Mouse (Mus musculus) embryonic facial prominence, embryonic 11.5 days (tissue): Measurements from ENCODE around the gene H2-T24. TPM values are rescaled to one million over a fixed set of nuclear protein-coding genes. Genes with fewer than 3 reads are reported as not detected.
"Not testable (repeated sequence)": the region's sequence is repeated elsewhere in the genome, so short reads cannot be mapped to it uniquely, and the experiment has no call there.

Source experiments
- ATAC-seq: fragments of 200-750 bp; cut with Nextera tagmentation; replicated peaks from 2 replicates; pipeline ENCODE4 v1.8.0; 2017; ENCODE audit warnings: low read depth; ENCODE audit not compliant: insufficient number of reproducible peaks, low FRiP score, low TSS enrichment
- DNase-seq: peaks from one replicate; pipeline ENCODE4 v3.0.0-alpha.2; 2015; ENCODE audit warnings: low spot score
- H3K27ac ChIP-seq: fragments of 300-500 bp; sonication (generic); replicated peaks from 2 replicates; pipeline ENCODE4 v1.5.1; 2014; ENCODE audit warnings: mild to moderate bottlenecking, low read depth, low read length, control low read depth
- H3K27me3 ChIP-seq: fragments of 300-500 bp; sonication (generic); 2 replicates; pipeline ENCODE4 v1.6.1; 2014; ENCODE audit warnings: mild to moderate bottlenecking, low read length, moderate library complexity, mixed read lengths; ENCODE audit not compliant: control insufficient read depth, insufficient read depth
- H3K36me3 ChIP-seq: fragments of 300-500 bp; sonication (generic); replicated peaks from 2 replicates; pipeline ENCODE4 v1.6.1; 2014; ENCODE audit warnings: low read depth, mild to moderate bottlenecking, low read length, moderate library complexity, mixed read lengths; ENCODE audit not compliant: control insufficient read depth, insufficient read depth
- H3K4me1 ChIP-seq: fragments of 300-500 bp; sonication (generic); 2 replicates; pipeline ENCODE4 v1.6.1; 2014; ENCODE audit warnings: low read length, mixed read lengths; ENCODE audit not compliant: control insufficient read depth, insufficient read depth
- H3K4me2 ChIP-seq: fragments of 300-500 bp; sonication (generic); 2 replicates; pipeline ENCODE4 v1.6.1; 2014; ENCODE audit warnings: low read depth, mild to moderate bottlenecking, control low read depth, low read length, moderate library complexity
- H3K4me3 ChIP-seq: fragments of 300-500 bp; sonication (generic); 2 replicates; pipeline ENCODE4 v1.5.1; 2014; ENCODE audit warnings: low read depth, low read length, control low read depth
- H3K9ac ChIP-seq: fragments of 300-500 bp; sonication (generic); replicated peaks from 2 replicates; pipeline ENCODE4 v1.6.1; 2014; ENCODE audit warnings: mild to moderate bottlenecking, control low read depth, low read length
- H3K9me3 ChIP-seq: fragments of 300-500 bp; sonication (generic); replicated peaks from 2 replicates; pipeline ENCODE4 v1.6.1; 2016; ENCODE audit warnings: mild to moderate bottlenecking, low read length, inconsistent platforms, mixed read lengths; ENCODE audit not compliant: control insufficient read depth
- WGBS: fragments of 180-500 bp; shearing (Covaris S2); extraction: QIAGEN DNeasy Blood & Tissue Kit; methylation state at CpG from one replicate; pipeline ENCODE4 v1.1.7; 2014; 5-methylcytosine and 5-hydroxymethylcytosine counted together
- polyA plus RNA-seq: library from polyadenylated mRNA; unstranded; fragments of >200 nt; fragmentation: Nextera tagmentation; extraction: Ambion mirVana; gene quantifications from 2 replicates; pipeline ENCODE4 v1.2.1, GENCODE M21; 2014

Gene H2-T24
- polyA plus RNA-seq, 1 experiment from 2014 or later = 2.2 TPM

DNA sequence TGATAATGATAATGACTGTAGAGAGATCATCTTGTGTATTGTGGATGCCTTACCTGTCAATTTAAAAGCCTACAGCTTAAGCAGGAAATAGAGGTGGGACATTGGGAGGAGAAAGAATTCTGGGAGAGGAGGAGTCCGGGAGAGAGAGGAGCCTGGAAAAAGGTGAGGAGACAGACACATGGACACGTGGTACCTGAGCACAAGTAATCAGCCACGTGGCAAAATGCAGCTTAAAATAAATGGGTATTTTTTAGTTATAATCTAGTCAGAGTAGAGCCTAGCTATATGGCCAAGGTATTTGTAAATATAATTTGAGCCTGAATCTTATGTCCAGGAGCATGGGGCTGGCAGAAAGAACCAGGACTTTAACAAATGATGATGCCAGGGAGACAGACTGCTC is 841 bp downstream of the H2-T24 start:
- ATAC-seq (no peak), DNase-seq (no peak)
- Histone ChIP-seq H3K27ac (no peak overlapping the region), H3K36me3 (peaks cover 1% of the 10 kb centered on the region; the same call in 1 of the 2 replicates), H3K9ac (no peak overlapping the region), H3K9me3 (no peaks in the 10 kb centered on the region), H3K4me2 (no peak overlapping the region), H3K27me3 (no peaks in the 10 kb centered on the region), H3K4me1 (no peaks in the 10 kb centered on the region), H3K4me3 (no peak overlapping the region)
- WGBS = 73% methylated on average over 3 of the region's 3 CpGs

DNA sequence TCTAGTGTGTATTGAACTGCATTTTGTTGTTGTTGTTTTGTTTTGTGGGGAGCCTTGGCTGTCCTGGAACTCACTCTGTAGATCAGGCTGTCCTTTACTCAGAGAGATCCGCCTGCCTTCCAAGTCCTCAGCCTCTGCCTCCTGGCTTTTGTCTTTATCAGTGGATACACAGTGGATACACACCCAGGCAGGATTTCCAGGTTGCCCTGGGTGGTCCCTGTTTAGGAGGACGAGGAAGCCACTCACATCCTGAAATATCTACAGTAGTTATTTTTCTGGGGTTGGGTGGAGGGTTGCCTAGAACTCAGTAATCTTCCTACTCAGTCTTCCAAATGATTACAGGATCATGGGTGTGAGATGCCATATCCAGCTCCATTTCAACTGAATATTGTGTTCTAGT is 1.4 kb downstream of the H2-T24 start:
- Histone ChIP-seq H3K27me3 (no peaks in the 10 kb centered on the region), H3K4me2 (no peak overlapping the region), H3K4me3 (no peak overlapping the region), H3K9ac (no peak overlapping the region), H3K27ac (no peak overlapping the region), H3K36me3 (peaks cover 2% of the 10 kb centered on the region; the same call in 1 of the 2 replicates), H3K9me3 (no peaks in the 10 kb centered on the region), H3K4me1 (no peaks in the 10 kb centered on the region)
- WGBS = 77% methylated on average over 2 of the region's 2 CpGs
- DNase-seq = no peak
- ATAC-seq = no peak

GRCm38 (mm10) chr17:36017046-36017445 is 3.3 kb downstream of the H2-T24 start:
- no peak overlapping the region for H3K4me3 ChIP-seq
- no peaks in the 10 kb centered on the region for H3K27me3 ChIP-seq
- H3K27ac ChIP-seq = no peak overlapping the region
- ATAC-seq (no peak), DNase-seq (no peak)
- WGBS = 88% methylated on average over 5 of the region's 5 CpGs
- no peaks in the 10 kb centered on the region for H3K9me3 ChIP-seq
- H3K4me2 ChIP-seq = no peak overlapping the region
- H3K9ac ChIP-seq = no peak overlapping the region
- peaks cover 2% of the 10 kb centered on the region; the same call in 1 of the 2 replicates for H3K36me3 ChIP-seq
- no peaks in the 10 kb centered on the region for H3K4me1 ChIP-seq

DNA sequence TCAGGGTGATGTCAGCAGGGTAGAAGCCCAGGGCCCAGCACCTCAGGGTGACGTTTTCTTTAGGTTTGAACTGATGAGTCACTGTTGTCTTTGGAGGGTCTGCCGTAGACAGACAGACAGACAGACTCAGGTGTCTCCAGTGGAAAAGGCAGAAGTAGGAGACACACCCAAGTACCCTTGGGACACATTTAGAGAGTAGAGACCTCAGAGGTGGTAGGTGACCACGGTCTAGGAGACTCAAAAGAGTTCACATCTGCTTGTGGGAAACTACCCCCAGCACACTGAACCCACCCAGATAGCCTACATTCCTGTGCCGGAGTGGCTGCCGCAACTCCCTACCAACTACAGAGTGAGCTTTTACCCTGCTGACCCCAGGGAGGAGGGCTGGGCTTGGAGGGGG is 5.4 kb downstream of the H2-T24 start:
- Histone ChIP-seq H3K4me3 (no peak overlapping the region), H3K4me1 (no peaks in the 10 kb centered on the region), H3K9ac (no peak overlapping the region), H3K27ac (no peak overlapping the region), H3K27me3 (no peaks in the 10 kb centered on the region), H3K36me3 (peaks cover 2% of the 10 kb centered on the region; the same call in 1 of the 2 replicates), H3K4me2 (no peak overlapping the region), H3K9me3 (no peaks in the 10 kb centered on the region)
- 95% methylated on average over 5 of the region's 5 CpGs for WGBS
- DNase-seq = no peak
- ATAC-seq = no peak

DNA sequence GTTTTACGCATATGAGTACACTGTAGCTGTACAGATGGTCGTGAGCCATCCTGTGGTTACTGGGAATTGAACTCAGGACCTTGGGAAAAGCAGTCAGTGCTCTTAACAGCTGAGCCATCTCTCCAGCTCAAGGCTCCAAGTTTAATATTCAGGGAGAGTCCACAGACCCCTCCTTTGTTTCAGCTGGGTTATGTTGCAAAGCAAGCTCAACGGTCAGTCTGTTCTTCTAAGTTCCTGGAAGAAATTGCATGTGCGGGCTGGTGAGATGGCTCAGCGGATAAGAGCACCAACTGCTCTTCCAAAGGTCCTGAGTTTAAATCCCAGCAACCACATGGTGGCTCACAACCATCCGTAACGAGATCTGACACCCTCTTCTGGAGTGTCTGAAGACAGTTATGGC is 16.0 kb downstream of the H2-T24 start:
- not testable (repeated sequence) for H3K4me2 ChIP-seq, H3K9me3 ChIP-seq, H3K4me1 ChIP-seq, H3K4me3 ChIP-seq, ATAC-seq, H3K9ac ChIP-seq, DNase-seq, H3K36me3 ChIP-seq, H3K27me3 ChIP-seq, H3K27ac ChIP-seq
- 95% methylated on average over 7 of the region's 7 CpGs for WGBS

DNA sequence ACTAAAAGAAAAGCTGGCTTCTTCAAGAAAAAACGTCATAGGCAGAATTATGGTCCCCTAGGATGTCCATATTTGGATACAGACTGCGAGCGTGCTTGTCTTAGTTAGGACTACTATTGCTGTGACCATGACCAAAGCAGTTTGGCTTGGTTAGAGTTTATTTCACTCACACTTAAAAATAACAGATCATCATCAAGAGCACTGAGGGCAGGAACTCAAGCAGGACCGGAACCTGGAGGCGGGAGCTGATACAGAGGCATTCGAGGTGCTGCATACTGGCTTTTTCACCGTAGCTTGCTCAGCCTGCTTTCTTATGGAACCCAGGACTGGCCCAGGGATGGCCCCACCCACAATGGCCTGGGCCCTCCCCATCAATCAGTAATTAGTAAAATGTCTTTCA is 17.0 kb downstream of the H2-T24 start:
- ATAC-seq = no peak

DNA sequence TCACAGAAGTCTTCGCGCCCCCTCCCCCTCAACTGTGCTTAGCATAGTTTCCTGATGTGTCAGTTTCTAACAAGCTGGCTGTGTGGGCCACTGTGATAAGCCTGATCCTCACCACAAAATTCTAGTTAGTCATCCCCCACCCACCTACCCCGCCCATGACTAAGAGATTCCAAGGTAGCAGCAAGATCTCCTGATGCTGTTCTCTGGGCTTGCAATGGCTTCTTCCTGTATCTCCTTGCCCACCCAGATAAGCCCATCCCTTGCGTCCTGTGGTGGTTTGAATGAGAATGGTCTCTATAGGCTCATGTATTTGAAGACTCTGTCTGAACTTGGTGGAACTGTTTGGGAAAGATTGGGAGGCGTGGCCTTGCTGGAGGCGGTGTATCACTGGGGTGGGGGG is 18.4 kb downstream of the H2-T24 start:
- 94% methylated on average over 6 of the region's 6 CpGs for WGBS
- no peak for DNase-seq
- Histone ChIP-seq H3K36me3 (no peaks in the 10 kb centered on the region), H3K27me3 (no peaks in the 10 kb centered on the region), H3K4me1 (no peaks in the 10 kb centered on the region; the same call in 1 of the 2 replicates), H3K27ac (no peak overlapping the region), H3K4me3 (no peak overlapping the region), H3K4me2 (no peak overlapping the region), H3K9me3 (no peaks in the 10 kb centered on the region), H3K9ac (no peak overlapping the region)
- ATAC-seq = no peak

More for the DNA sequence above, 17.0 kb downstream of the H2-T24 start:
- Histone ChIP-seq H3K27ac (no peak overlapping the region), H3K9ac (no peak overlapping the region), H3K4me1 (no peaks in the 10 kb centered on the region), H3K4me3 (no peak overlapping the region), H3K27me3 (no peaks in the 10 kb centered on the region), H3K36me3 (no peaks in the 10 kb centered on the region), H3K4me2 (no peak overlapping the region), H3K9me3 (no peaks in the 10 kb centered on the region)
- DNase-seq = no peak
- WGBS = 93% methylated on average over 7 of the region's 7 CpGs

DNA sequence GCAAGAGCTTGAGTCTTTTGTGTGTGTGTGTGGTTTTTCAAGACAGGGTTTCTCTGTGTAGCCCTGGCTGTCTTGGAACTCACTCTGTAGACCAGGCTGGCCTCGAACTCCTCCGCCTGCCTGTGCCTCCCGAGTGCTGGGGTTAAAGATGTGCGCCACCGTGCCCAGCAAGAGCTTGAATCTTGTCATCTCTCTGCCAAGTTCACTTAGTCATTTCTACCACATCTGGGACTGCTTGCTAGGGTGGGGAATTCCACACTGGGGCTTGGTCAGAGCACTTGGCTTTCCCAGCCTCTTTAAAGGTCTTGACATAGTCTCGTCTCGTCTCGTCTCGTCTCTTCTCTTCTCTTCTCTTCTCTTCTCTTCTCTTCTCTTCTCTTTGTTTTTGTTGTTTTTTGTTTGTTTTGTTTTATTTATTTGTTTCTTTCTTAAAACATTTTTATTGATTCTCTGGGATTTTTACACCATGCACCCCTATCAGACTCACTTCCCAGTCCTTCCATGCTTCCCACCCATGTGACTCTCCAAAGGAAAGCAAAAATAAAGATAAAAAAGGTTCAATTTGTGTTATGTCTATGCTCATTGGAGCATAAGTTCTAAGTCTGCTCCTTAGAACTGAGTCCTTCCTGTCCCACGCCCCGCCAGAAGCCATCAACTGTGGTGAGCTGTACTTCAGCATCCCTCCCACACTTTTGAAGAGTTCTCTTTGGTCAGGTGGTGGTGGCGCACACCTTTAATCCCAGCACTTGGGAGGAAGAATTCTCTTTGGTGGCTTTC is 19.1 kb downstream of the H2-T24 start:
- Histone ChIP-seq H3K27me3 (no peaks in the 10 kb centered on the region), H3K9me3 (no peaks in the 10 kb centered on the region), H3K4me3 (no peak overlapping the region), H3K27ac (no peak overlapping the region), H3K9ac (no peak overlapping the region), H3K4me2 (no peak overlapping the region), H3K36me3 (no peaks in the 10 kb centered on the region), H3K4me1 (no peaks in the 10 kb centered on the region; the same call in 1 of the 2 replicates)
- DNase-seq = no peak
- ATAC-seq = no peak
- 98% methylated on average over 12 of the region's 12 CpGs for WGBS
